Mouse (Mus musculus) telencephalon, adult 2 months (tissue): ENCODE results near the gene Ankrd44.

ENCODE experiments used
- DNase-seq: peaks from one replicate; pipeline ENCODE4 v3.0.0-alpha.2; 2011; ENCODE audit warnings: low read depth, low spot score

Ankrd44 gene

GRCm38 (mm10) chr1:54815206-54815855, 110.9 kb downstream of the Ankrd44 start:
- DNase-seq: no peak

DNA sequence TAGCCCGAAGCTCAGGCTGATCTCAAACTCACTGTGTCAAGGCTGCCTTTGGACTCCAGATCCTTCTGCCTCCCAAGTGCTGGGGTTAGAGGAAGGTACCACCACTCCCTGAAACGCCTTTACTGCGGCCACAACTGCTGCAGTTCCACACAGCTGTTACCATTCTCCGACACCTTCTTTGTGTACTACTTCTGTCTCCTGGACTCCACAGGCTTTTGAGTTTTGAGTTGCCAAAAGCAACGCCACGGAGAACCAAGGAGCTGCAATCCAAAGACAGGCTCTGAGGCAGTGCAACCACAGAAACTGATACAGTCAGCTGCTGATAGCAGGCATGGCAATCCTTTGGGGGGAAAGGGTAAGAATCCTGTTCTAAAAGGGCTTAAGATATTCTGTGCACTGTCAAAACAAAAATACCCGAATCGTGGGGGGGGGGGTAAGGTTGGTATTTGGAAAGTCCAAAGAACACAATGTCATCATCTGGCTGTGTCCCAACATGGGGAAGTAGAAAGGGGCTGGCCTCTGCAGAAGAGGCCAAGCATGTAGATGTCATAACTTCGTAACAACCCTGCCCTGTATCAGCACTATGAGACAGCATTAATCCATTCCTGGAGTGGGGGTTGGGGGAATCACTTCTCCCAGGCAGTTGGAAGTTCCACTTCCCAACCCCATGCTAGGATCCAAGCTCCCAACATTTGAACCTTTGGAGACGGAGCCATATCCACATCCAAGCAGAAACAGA, 116.2 kb downstream of the Ankrd44 start:
- DNase-seq: no peak

DNA sequence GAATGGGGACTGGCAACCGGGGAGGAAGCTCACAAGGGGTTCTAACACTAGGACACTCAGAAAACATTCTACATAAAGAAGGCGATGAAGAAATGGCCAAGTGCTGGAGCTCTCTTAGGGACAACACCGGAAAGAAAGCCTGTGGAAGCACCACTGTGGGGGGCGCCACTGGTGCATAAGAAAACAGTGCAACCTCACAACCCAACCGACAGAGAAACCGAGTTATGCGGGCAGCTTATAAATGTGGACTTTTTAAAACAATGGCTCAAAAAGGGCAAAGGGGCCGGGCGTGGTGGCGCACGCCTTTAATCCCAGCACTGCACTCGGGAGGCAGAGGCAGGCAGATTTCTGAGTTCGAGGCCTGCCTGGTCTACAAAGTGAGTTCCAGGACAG, 117.1 kb downstream of the Ankrd44 start:
- no peak for DNase-seq

- no peak for DNase-seq
Observed at GRCm38 (mm10) chr1:54808401-54809097, 117.6 kb downstream of the Ankrd44 start.

DNA sequence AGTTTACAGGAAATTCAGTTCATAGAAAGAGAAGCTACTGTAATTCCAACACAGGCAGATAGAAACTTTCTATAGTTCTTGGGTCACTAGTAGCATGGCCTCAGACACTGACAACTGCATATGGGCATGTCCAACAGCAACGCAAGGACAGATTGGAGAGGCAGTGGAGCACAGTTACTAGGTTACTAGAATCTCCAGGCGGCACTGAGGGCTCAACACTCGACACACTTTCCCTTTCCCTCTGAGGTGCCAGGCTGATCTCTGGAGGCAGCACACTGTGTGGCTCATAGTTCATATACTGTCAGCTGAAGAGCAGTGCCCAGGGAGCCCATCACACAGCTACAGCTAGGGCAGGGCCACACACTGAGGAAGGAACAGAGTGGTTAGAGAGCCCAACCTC, 118.4 kb downstream of the Ankrd44 start:
- no peak for DNase-seq

GRCm38 (mm10) chr1:54806116-54806850, 119.9 kb downstream of the Ankrd44 start:
- no peak for DNase-seq

- no peak for DNase-seq
Observed at GRCm38 (mm10) chr1:54804406-54804805, 121.8 kb downstream of the Ankrd44 start.

- DNase-seq: no peak
Observed at GRCm38 (mm10) chr1:54802703-54803102, 123.5 kb downstream of the Ankrd44 start.

GRCm38 (mm10) chr1:54801256-54801655, 124.9 kb downstream of the Ankrd44 start:
- DNase-seq: no peak

DNA sequence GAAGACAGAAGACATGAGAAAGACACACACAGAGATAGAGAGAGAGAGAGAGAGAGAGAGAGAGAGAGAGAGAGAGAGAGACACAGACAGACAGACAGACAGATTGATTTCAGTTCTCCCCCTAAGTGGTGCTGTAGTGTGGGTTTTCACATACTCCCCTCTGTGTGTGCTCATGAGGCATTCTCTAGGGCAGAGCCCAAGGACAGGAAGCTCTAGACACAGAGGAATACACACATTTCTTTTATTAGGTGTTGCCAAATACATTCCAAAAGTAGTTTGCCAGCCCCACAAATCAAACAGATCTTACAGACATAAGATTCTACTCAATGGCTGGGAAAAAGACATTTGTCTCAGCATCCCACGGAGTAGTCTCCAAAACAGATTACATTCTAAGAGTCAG, 126.8 kb downstream of the Ankrd44 start:
- no peak for DNase-seq

DNA sequence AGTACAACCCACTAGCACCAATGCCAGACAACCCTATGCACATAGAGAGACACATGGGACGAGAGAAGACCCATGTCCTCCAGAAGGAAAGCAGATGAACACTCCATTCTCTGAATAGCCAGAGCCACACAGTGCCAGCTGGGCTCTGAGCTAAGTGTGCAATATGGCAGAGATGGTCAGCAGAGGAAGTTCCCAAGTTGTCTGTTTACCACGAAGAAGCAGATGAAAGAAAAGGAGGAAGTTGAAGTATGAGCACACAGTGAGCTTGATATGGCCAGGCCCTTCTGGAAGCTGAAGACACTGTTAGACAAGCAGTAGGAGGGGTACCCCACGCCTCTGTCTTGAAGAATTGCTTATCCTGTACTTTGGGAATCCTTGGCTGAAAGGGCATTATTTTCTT, 127.8 kb downstream of the Ankrd44 start:
- no peak for DNase-seq

DNA sequence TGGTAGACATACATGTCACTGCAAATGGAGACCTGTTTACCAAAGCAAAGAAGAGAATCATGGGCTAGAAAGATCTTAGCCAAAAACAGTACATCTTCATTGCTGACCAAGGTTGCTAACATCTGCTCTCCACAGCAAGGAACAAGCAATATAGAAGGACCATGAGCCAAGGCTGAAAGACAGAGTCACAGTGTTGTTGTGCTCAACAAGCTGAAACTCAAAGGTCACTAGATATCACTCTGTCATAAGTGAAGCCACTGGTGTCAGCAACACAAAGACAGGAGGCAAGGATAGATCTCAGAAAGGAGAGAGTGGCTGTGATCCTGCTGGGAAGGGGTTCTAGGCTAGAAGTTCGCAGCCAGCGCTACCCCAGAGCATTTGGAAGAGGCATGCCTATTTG, 131.5 kb downstream of the Ankrd44 start:
- DNase-seq: no peak

DNA sequence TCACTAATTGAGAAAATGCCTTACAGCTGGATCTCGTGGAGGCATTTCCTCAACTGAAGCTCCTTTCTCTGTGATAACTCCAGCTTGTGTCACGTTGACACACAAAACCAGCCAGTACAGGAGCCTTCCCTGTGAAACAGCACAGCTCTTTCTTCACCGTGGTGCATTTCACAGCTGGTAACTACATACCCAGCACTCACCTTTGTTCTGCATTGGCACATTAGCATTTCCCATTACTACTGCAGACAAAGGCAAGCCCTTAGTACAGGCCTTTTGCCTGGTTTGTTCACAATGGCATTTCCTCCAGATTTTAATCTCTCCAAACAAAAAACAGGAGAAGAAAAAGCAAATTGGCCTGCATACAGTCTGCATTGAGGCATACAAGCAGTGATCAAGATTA, 134.8 kb downstream of the Ankrd44 start:
- no peak for DNase-seq

- DNase-seq: no peak
Observed at GRCm38 (mm10) chr1:54789327-54789960, 136.7 kb downstream of the Ankrd44 start.

- no peak for DNase-seq
Observed at GRCm38 (mm10) chr1:54788337-54788736, 137.8 kb downstream of the Ankrd44 start.

DNA sequence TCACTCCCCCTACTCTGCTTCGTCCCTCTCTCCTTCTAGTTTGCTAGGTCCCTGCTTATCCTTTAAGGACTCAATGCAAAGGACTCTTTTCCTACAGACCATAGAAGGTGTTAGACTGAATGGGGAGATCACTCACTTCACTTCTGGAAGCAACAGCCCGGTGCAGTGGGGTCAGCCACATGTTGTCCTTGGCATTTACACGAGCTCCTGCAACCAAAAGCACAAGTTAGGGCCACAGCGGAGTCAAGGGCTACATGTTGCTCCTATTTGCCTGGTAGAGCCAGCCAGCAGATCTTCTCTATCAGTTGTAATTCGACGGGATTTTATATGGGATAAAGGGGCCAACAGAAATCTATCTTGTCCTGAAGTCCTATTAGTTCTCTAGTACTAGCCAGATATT, 148.0 kb downstream of the Ankrd44 start:
- DNase-seq: no peak

GRCm38 (mm10) chr1:54777104-54777503, 149.1 kb downstream of the Ankrd44 start:
- no peak for DNase-seq

GRCm38 (mm10) chr1:54776116-54776515, 150.1 kb downstream of the Ankrd44 start:
- no peak for DNase-seq

DNA sequence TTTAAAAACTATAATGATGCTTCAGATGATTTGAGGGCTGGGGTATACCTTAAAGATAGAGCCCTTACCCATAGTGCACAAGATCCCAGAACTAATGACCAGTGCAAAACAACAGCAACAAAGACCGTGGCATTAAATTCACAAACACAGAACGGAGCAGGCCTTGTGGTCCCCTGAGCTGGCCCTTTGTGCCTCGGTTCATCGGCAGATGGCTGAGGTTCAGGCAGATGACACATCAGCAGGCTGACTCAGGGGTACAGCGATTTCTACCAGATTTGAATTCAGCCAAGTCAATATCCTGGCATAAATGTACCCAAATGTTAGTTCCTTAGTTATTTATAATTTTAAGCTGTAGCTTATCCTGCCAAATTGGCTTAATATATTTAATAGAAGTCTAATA, 153.3 kb downstream of the Ankrd44 start:
- no peak for DNase-seq

- no peak for DNase-seq
Observed at GRCm38 (mm10) chr1:54771471-54771870, 154.7 kb downstream of the Ankrd44 start.

GRCm38 (mm10) chr1:54767221-54767620, 159.0 kb downstream of the Ankrd44 start:
- no peak for DNase-seq
